Mouse (Mus musculus) lung, postnatal 0 days (tissue): ENCODE results near the gene Ptgr1. TPM values are rescaled to one million over a fixed set of nuclear protein-coding genes. Genes with fewer than 3 reads are reported as not detected.
A peak's percentile ranks its signal among the peaks of the same experiment; 100 is the strongest.

ENCODE experiments used
- ATAC-seq: fragments of 200-750 bp; cut with Nextera tagmentation; 2 replicates; pipeline ENCODE4 v1.8.0; 2017; ENCODE audit warnings: moderate library complexity
- DNase-seq: peaks from one replicate; pipeline ENCODE4 v3.0.0-alpha.2; 2016; ENCODE audit warnings: low spot score
- H3K27ac ChIP-seq: fragments of 300-500 bp; sonication (generic); 2 replicates; pipeline ENCODE4 v1.5.1; 2014; ENCODE audit warnings: antibody characterized with exemption, mild to moderate bottlenecking, low read length, mixed read lengths
- H3K27me3 ChIP-seq: fragments of 300-500 bp; sonication (generic); replicated peaks from 2 replicates; pipeline ENCODE4 v1.6.1; 2014; ENCODE audit warnings: low read length, mixed read lengths; ENCODE audit not compliant: insufficient read depth
- H3K36me3 ChIP-seq: fragments of 300-500 bp; sonication (generic); 2 replicates; pipeline ENCODE4 v1.6.1; 2014; ENCODE audit warnings: low read length, mixed read lengths; ENCODE audit not compliant: insufficient read depth
- H3K4me1 ChIP-seq: fragments of 300-500 bp; sonication (generic); 2 replicates; pipeline ENCODE4 v1.6.1; 2014; ENCODE audit warnings: antibody characterized with exemption, low read depth, low read length, mixed read lengths; ENCODE audit not compliant: insufficient read depth
- H3K4me2 ChIP-seq: fragments of 300-500 bp; sonication (generic); replicated peaks from 2 replicates; pipeline ENCODE4 v1.6.1; 2014; ENCODE audit warnings: low read depth, mild to moderate bottlenecking, low read length, moderate library complexity, mixed read lengths
- H3K4me3 ChIP-seq: fragments of 300-500 bp; sonication (generic); 2 replicates; pipeline ENCODE4 v1.5.1; 2014; ENCODE audit warnings: low read depth, low read length
- H3K9ac ChIP-seq: fragments of 300-500 bp; sonication (generic); replicated peaks from 2 replicates; pipeline ENCODE4 v1.6.1; 2014; ENCODE audit warnings: low read depth, mild to moderate bottlenecking
- H3K9me3 ChIP-seq: fragments of 300-500 bp; sonication (generic); 2 replicates; pipeline ENCODE4 v1.6.1; 2016; ENCODE audit warnings: low read length, mixed read lengths
- CTCF ChIP-seq: IDR thresholded peaks from 2 replicates; pipeline ENCODE4 v1.5.1; 2016; ENCODE audit warnings: antibody characterized with exemption, mild to moderate bottlenecking
- EP300 ChIP-seq: IDR thresholded peaks from 2 replicates; pipeline ENCODE4 v1.6.1; 2016; ENCODE audit warnings: antibody characterized with exemption, mild to moderate bottlenecking, control low read depth
- WGBS: fragments of 180-500 bp; shearing (Covaris S2); extraction: QIAGEN DNeasy Blood & Tissue Kit; methylation state at CpG from one replicate; pipeline ENCODE4 v1.1.7; 2014; 5-methylcytosine and 5-hydroxymethylcytosine counted together
- polyA plus RNA-seq: library from polyadenylated mRNA; unstranded; fragments of >200 nt; fragmentation: Nextera tagmentation; extraction: Ambion mirVana; gene quantifications from 2 replicates; pipeline ENCODE4 v1.2.1, GENCODE M21; 2015

Ptgr1 gene
- polyA plus RNA-seq, 1 experiment from 2014 or later = 23.5 TPM

- no peak for TF ChIP-seq EP300
- TF ChIP-seq CTCF = no peak
- no peaks in the 10 kb centered on the region for H3K9me3 ChIP-seq
- no peak for ATAC-seq
- H3K4me3 ChIP-seq = no peak overlapping the region
- H3K27ac ChIP-seq = no peak overlapping the region
- DNase-seq = no peak
- H3K9ac ChIP-seq = no peak overlapping the region
- H3K4me2 ChIP-seq = no peak overlapping the region
- H3K36me3 ChIP-seq = no peaks in the 10 kb centered on the region
- no peaks in the 10 kb centered on the region for H3K27me3 ChIP-seq
- H3K4me1 ChIP-seq = no peaks in the 10 kb centered on the region
These were observed 45.3 kb downstream of the Ptgr1 start for GRCm38 (mm10) chr4:58941638-58942037.

- TF ChIP-seq EP300 (no peak), CTCF (no peak)
- Histone ChIP-seq H3K4me1 (no peaks in the 10 kb centered on the region), H3K9me3 (no peaks in the 10 kb centered on the region), H3K9ac (no peak overlapping the region), H3K4me2 (no peak overlapping the region), H3K36me3 (no peaks in the 10 kb centered on the region), H3K4me3 (no peak overlapping the region), H3K27me3 (no peaks in the 10 kb centered on the region), H3K27ac (no peak overlapping the region)
- no peak for DNase-seq
- ATAC-seq = no peak
- WGBS = 47% methylated on average over 3 of the region's 3 CpGs
These were observed 51.1 kb downstream of the Ptgr1 start for GRCm38 (mm10) chr4:58935846-58936245.

- ATAC-seq (peak; percentile 98), DNase-seq (peak; percentile 91)
- Histone ChIP-seq H3K9ac (no peak overlapping the region), H3K9me3 (no peaks in the 10 kb centered on the region), H3K4me2 (no peak overlapping the region), H3K27me3 (no peaks in the 10 kb centered on the region), H3K36me3 (no peaks in the 10 kb centered on the region), H3K4me1 (no peaks in the 10 kb centered on the region), H3K27ac (no peak overlapping the region), H3K4me3 (no peak overlapping the region)
- 23% methylated on average over 15 of the region's 15 CpGs for WGBS
- TF ChIP-seq EP300 = no peak
- TF ChIP-seq CTCF = peak; percentile 62
These were observed 52.0 kb downstream of the Ptgr1 start for GRCm38 (mm10) chr4:58934746-58935476.

- Histone ChIP-seq H3K4me2 (no peak overlapping the region), H3K4me1 (no peaks in the 10 kb centered on the region), H3K27me3 (no peaks in the 10 kb centered on the region), H3K27ac (no peak overlapping the region), H3K36me3 (no peaks in the 10 kb centered on the region), H3K9ac (no peak overlapping the region), H3K4me3 (no peak overlapping the region), H3K9me3 (no peaks in the 10 kb centered on the region)
- no peak for TF ChIP-seq CTCF
- TF ChIP-seq EP300 = no peak
- DNase-seq = no peak
- 75% methylated on average over 4 of the region's 4 CpGs for WGBS
- no peak for ATAC-seq
These were observed 52.6 kb downstream of the Ptgr1 start for GRCm38 (mm10) chr4:58934308-58934707.

- Histone ChIP-seq H3K36me3 (no peaks in the 10 kb centered on the region), H3K4me1 (no peaks in the 10 kb centered on the region), H3K9ac (no peak overlapping the region), H3K4me3 (no peak overlapping the region), H3K27ac (no peak overlapping the region), H3K9me3 (no peaks in the 10 kb centered on the region), H3K4me2 (no peak overlapping the region), H3K27me3 (no peaks in the 10 kb centered on the region)
- 77% methylated on average over 6 of the region's 6 CpGs for WGBS
- TF ChIP-seq CTCF (no peak), EP300 (no peak)
- ATAC-seq (no peak), DNase-seq (no peak)
These were observed 54.4 kb downstream of the Ptgr1 start for GRCm38 (mm10) chr4:58932541-58932940.

GRCm38 (mm10) chr4:58927661-58928060, 59.3 kb downstream of the Ptgr1 start:
- H3K27ac ChIP-seq = no peak overlapping the region
- 65% methylated on average over 3 of the region's 3 CpGs for WGBS

More at GRCm38 (mm10) chr4:58927661-58928060, 59.3 kb downstream of the Ptgr1 start:
- Histone ChIP-seq H3K9me3 (no peaks in the 10 kb centered on the region), H3K4me2 (no peak overlapping the region), H3K36me3 (no peaks in the 10 kb centered on the region), H3K9ac (no peak overlapping the region), H3K27me3 (no peaks in the 10 kb centered on the region), H3K4me3 (no peak overlapping the region), H3K4me1 (no peaks in the 10 kb centered on the region)
- DNase-seq = no peak
- TF ChIP-seq CTCF = peak; percentile 50
- no peak for TF ChIP-seq EP300
- no peak for ATAC-seq
